Mouse (Mus musculus): Measurements from ENCODE around the gene Vmn1r169. TPM values are rescaled to one million over a fixed set of nuclear protein-coding genes. Genes with fewer than 3 reads are reported as not detected.
"Not testable (repeated sequence)": the region's sequence is repeated elsewhere in the genome, so short reads cannot be mapped to it uniquely, and the experiment has no call there.

Vmn1r169 gene
- polyA plus RNA-seq (2016; fragmentation: Nextera tagmentation; extraction: Ambion mirVana) = not detected in 2 replicates

DNA sequence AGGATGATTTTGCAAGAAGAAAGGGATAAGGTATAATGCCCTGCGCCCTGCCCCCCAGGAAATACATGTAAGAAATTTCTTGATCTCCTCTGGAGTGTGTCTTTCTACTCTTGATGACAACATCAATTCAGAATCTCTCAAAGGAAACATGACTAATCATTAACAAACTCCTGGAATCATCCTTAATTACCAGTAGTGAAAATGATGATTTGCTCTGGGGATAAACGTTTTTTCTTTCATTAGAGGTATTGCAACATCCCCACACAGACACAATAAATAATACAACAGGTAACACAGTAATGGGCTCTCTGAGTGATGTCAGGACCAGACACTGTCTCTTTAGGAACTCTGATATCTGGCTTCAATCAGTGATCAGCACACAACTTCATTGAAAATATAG is at the start of gene Vmn1r169:
TSS of gene Vmn1r169 (plus strand) at position 301 of the 400 bp plus-strand sequence.
- not testable (repeated sequence) for H3K36me3 ChIP-seq (replicated peaks); DNase-seq (ENCODE audit: low spot score); H3K27ac ChIP-seq (replicated peaks); H3K4me3 ChIP-seq; H3K27me3 ChIP-seq (replicated peaks; ENCODE audit: low read depth, poor library complexity, severe bottlenecking); H3K4me1 ChIP-seq
- 81% methylated on average over 1 of the region's 2 CpGs for WGBS
- peaks cover 16% of the 10 kb centered on the region; the same call in 1 of the 2 replicates for H3K9me3 ChIP-seq

DNA sequence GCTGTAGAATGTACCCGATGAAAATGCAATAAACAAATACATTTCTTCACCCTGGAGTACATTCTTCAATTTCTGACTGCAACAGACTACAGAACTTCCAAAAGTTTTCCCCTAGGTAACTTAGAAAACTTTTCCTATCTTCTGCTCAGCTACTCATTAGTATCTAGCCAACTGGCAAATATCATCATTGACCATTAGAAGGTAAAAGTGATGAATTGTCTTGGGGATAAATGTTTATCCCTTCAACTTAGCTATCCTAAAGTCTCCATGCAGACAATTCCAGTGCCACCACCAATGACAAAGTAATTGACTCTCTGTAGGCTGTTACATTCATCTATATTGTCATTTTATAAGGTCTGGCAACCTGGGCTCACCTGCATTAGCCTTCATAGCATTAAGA is 35.9 kb upstream of the Vmn1r169 start, which contains the start of gene Vmn1r168:
TSS of gene Vmn1r168 (plus strand) at position 301 of the 400 bp plus-strand sequence.
- peaks cover 23% of the 10 kb centered on the region for H3K9me3 ChIP-seq
- H3K36me3 ChIP-seq (replicated peaks); H3K4me3 ChIP-seq; DNase-seq (ENCODE audit: low spot score); H3K27ac ChIP-seq (replicated peaks); H3K27me3 ChIP-seq (replicated peaks; ENCODE audit: low read depth, poor library complexity, severe bottlenecking); H3K4me1 ChIP-seq: not testable (repeated sequence)
- no CpG with 5 or more reads among the region's 1 CpGs for WGBS

DNA sequence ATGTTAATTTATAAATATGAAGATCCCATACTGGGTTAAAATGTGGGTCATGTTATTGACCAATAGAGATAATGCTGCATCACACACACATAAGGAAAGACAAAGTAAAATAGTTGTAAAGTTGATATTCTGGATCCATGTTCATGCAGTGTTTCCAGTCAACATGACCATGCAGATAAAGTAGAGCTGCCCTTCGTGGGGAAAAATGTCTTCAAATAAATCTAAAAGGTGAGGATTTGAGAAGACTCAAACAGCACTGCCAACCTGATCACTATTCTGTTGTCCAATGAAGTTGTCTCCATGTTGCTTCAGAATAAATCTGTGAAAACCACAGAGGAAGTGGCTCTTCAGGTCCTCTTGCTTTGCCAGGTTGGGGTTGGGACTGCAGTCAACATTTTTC is 30.5 kb downstream of the Vmn1r169 start, which contains the start of gene Vmn1r170:
TSS of gene Vmn1r170 (plus strand) at position 301 of the 400 bp plus-strand sequence.
- peaks cover 11% of the 10 kb centered on the region; the same call in 1 of the 2 replicates for H3K9me3 ChIP-seq
- H3K4me3 ChIP-seq; H3K27me3 ChIP-seq (replicated peaks; ENCODE audit: low read depth, poor library complexity, severe bottlenecking); DNase-seq (ENCODE audit: low spot score); H3K36me3 ChIP-seq (replicated peaks); H3K4me1 ChIP-seq; H3K27ac ChIP-seq (replicated peaks): not testable (repeated sequence)
- WGBS = 39% methylated on average over 1 of the region's 1 CpGs

Other genes starting within 250 kb of the Vmn1r169 start
- not detected in 2 replicates for gene Nlrp5, start 189.6 kb upstream of the Vmn1r169 start, polyA plus RNA-seq (2016; fragmentation: Nextera tagmentation; extraction: Ambion mirVana)
- gene Vmn1r167, start 68.3 kb upstream of the Vmn1r169 start, polyA plus RNA-seq (2016; fragmentation: Nextera tagmentation; extraction: Ambion mirVana) = not detected in 2 replicates
- gene Vmn1r168, start 35.8 kb upstream of the Vmn1r169 start, polyA plus RNA-seq (2016; fragmentation: Nextera tagmentation; extraction: Ambion mirVana) = not detected in 2 replicates
- not detected in 2 replicates for gene Vmn1r170, start 30.6 kb downstream of the Vmn1r169 start, polyA plus RNA-seq (2016; fragmentation: Nextera tagmentation; extraction: Ambion mirVana)
- gene Vmn1r171, start 55.2 kb downstream of the Vmn1r169 start, polyA plus RNA-seq (2016; fragmentation: Nextera tagmentation; extraction: Ambion mirVana) = not detected in 2 replicates
- gene Vmn1r172, start 82.8 kb downstream of the Vmn1r169 start, polyA plus RNA-seq (2016; fragmentation: Nextera tagmentation; extraction: Ambion mirVana) = not detected in 2 replicates
- not detected in 2 replicates for gene Vmn1r173, start 125.2 kb downstream of the Vmn1r169 start, polyA plus RNA-seq (2016; fragmentation: Nextera tagmentation; extraction: Ambion mirVana)
- not detected in 2 replicates for gene Vmn1r174, start 176.7 kb downstream of the Vmn1r169 start, polyA plus RNA-seq (2016; fragmentation: Nextera tagmentation; extraction: Ambion mirVana)
- gene Vmn1r175, start 235.1 kb downstream of the Vmn1r169 start, polyA plus RNA-seq (2016; fragmentation: Nextera tagmentation; extraction: Ambion mirVana) = not detected in 2 replicates